Mouse (Mus musculus) heart, embryonic 10.5 days (tissue): ENCODE data around the gene Dohh. TPM values are rescaled to one million over a fixed set of nuclear protein-coding genes. Genes with fewer than 3 reads are reported as not detected.
A peak's percentile ranks its signal among the peaks of the same experiment; 100 is the strongest.

Source experiments
- DNase-seq: peaks from one replicate; pipeline ENCODE4 v3.0.0-alpha.2; 2017; ENCODE audit warnings: low spot score
- H3K27ac ChIP-seq: fragments of 300-500 bp; sonication (generic); 2 replicates; pipeline ENCODE4 v1.5.1; 2016; ENCODE audit warnings: mild to moderate bottlenecking
- H3K27me3 ChIP-seq: fragments of 300-500 bp; sonication (generic); 2 replicates; pipeline ENCODE4 v1.6.1; 2016; ENCODE audit warnings: mild to moderate bottlenecking; ENCODE audit not compliant: poor library complexity, insufficient read depth, severe bottlenecking
- H3K36me3 ChIP-seq: fragments of 300-500 bp; sonication (generic); 2 replicates; pipeline ENCODE4 v1.6.1; 2016; ENCODE audit warnings: mild to moderate bottlenecking, moderate library complexity
- H3K4me1 ChIP-seq: fragments of 300-500 bp; sonication (generic); 2 replicates; pipeline ENCODE4 v1.6.1; 2016; ENCODE audit warnings: mild to moderate bottlenecking
- H3K4me3 ChIP-seq: fragments of 300-500 bp; sonication (generic); 2 replicates; pipeline ENCODE4 v1.5.1; 2016; ENCODE audit warnings: mild to moderate bottlenecking, moderate library complexity
- H3K9me3 ChIP-seq: fragments of 300-500 bp; sonication (generic); 2 replicates; pipeline ENCODE4 v1.6.1; 2016; ENCODE audit warnings: mild to moderate bottlenecking, moderate library complexity
- WGBS: fragments of 180-500 bp; shearing (Covaris S2); methylation state at CpG from one replicate; pipeline ENCODE4 v1.1.7; 2016; 5-methylcytosine and 5-hydroxymethylcytosine counted together
- polyA plus RNA-seq: library from polyadenylated mRNA; unstranded; fragments of >200 nt; fragmentation: Nextera tagmentation; extraction: Ambion mirVana; gene quantifications from 2 replicates; pipeline ENCODE4 v1.2.1, GENCODE M21; 2016

Dohh gene
- polyA plus RNA-seq, 1 experiment from 2014 or later, result 105 TPM

- peak overlapping the region; percentile 96 for H3K27ac ChIP-seq
- H3K36me3 ChIP-seq, result no peaks in the 10 kb centered on the region
- peak; percentile 92 for DNase-seq
- no peaks in the 10 kb centered on the region for H3K9me3 ChIP-seq
- peaks cover 73% of the 10 kb centered on the region for H3K27me3 ChIP-seq
- peak overlapping the region; percentile 86 for H3K4me3 ChIP-seq
- peaks cover 67% of the 10 kb centered on the region for H3K4me1 ChIP-seq
- 1% methylated on average over 20 of the region's 20 CpGs for WGBS
Observed at GRCm38 (mm10) chr10:81429605-81430061, 45.4 kb downstream of the Dohh start.

GRCm38 (mm10) chr10:81430141-81430830 lies 46.1 kb downstream of the Dohh start:
- under 1% methylated on average over 61 of the region's 89 CpGs for WGBS
- Histone ChIP-seq H3K9me3 (no peaks in the 10 kb centered on the region), H3K36me3 (no peaks in the 10 kb centered on the region), H3K4me1 (peaks cover 62% of the 10 kb centered on the region), H3K27me3 (peaks cover 70% of the 10 kb centered on the region), H3K4me3 (peak overlapping the region; percentile 86), H3K27ac (peak overlapping the region; percentile 96)
- DNase-seq, result peak; percentile 87

- DNase-seq, result peak; percentile 78
- Histone ChIP-seq H3K4me1 (peaks cover 58% of the 10 kb centered on the region), H3K27me3 (peaks cover 66% of the 10 kb centered on the region), H3K9me3 (no peaks in the 10 kb centered on the region), H3K27ac (peak overlapping the region; percentile 96), H3K36me3 (no peaks in the 10 kb centered on the region), H3K4me3 (peak overlapping the region; percentile 86)
- WGBS, result 1% methylated on average over 64 of the region's 70 CpGs
Observed at GRCm38 (mm10) chr10:81430831-81431525, 46.8 kb downstream of the Dohh start.

GRCm38 (mm10) chr10:81431526-81432168 lies 47.4 kb downstream of the Dohh start:
- Histone ChIP-seq H3K4me3 (peak overlapping the region; percentile 86), H3K27me3 (peaks cover 65% of the 10 kb centered on the region), H3K9me3 (no peaks in the 10 kb centered on the region), H3K36me3 (no peaks in the 10 kb centered on the region), H3K27ac (peak overlapping the region; percentile 96), H3K4me1 (peaks cover 51% of the 10 kb centered on the region)
- 16% methylated on average over 15 of the region's 15 CpGs for WGBS
- DNase-seq, result peak; percentile 76

GRCm38 (mm10) chr10:81432169-81432867 lies 48.1 kb downstream of the Dohh start:
- Histone ChIP-seq H3K9me3 (no peaks in the 10 kb centered on the region), H3K27me3 (peaks cover 63% of the 10 kb centered on the region), H3K27ac (peak overlapping the region; percentile 64; the same call in 1 of the 2 replicates), H3K36me3 (no peaks in the 10 kb centered on the region), H3K4me1 (peaks cover 44% of the 10 kb centered on the region), H3K4me3 (peak overlapping the region; percentile 48)
- WGBS, result 61% methylated on average over 21 of the region's 21 CpGs
- peak; percentile 71 for DNase-seq

- Histone ChIP-seq H3K9me3 (no peaks in the 10 kb centered on the region), H3K4me3 (peak overlapping the region; percentile 48), H3K27me3 (peaks cover 57% of the 10 kb centered on the region), H3K36me3 (no peaks in the 10 kb centered on the region), H3K27ac (peak overlapping the region; percentile 64), H3K4me1 (peaks cover 42% of the 10 kb centered on the region)
- 5% methylated on average over 17 of the region's 17 CpGs for WGBS
- DNase-seq, result peak; percentile 95
Observed at GRCm38 (mm10) chr10:81432868-81433262, 48.6 kb downstream of the Dohh start.

GRCm38 (mm10) chr10:81433541-81434289 lies 49.5 kb downstream of the Dohh start:
- Histone ChIP-seq H3K27me3 (peaks cover 49% of the 10 kb centered on the region), H3K27ac (peak overlapping the region; percentile 64), H3K9me3 (no peaks in the 10 kb centered on the region), H3K4me1 (peaks cover 42% of the 10 kb centered on the region), H3K4me3 (no peak overlapping the region; the same call in 1 of the 2 replicates), H3K36me3 (no peaks in the 10 kb centered on the region)
- DNase-seq, result peak; percentile 72
- 74% methylated on average over 26 of the region's 26 CpGs for WGBS

GRCm38 (mm10) chr10:81434361-81435263 lies 50.4 kb downstream of the Dohh start:
- 53% methylated on average over 15 of the region's 15 CpGs for WGBS
- peaks cover 43% of the 10 kb centered on the region for H3K27me3 ChIP-seq
- H3K4me1 ChIP-seq, result peaks cover 37% of the 10 kb centered on the region
- no peak overlapping the region for H3K27ac ChIP-seq
- H3K4me3 ChIP-seq, result no peak overlapping the region
- no peaks in the 10 kb centered on the region for H3K36me3 ChIP-seq
- H3K9me3 ChIP-seq, result no peaks in the 10 kb centered on the region
- peak; percentile 73 for DNase-seq

GRCm38 (mm10) chr10:81435436-81435835 lies 51.2 kb downstream of the Dohh start:
- H3K9me3 ChIP-seq, result no peaks in the 10 kb centered on the region
- no peak for DNase-seq
- peaks cover 43% of the 10 kb centered on the region for H3K27me3 ChIP-seq
- peaks cover 34% of the 10 kb centered on the region for H3K4me1 ChIP-seq
- H3K4me3 ChIP-seq, result no peak overlapping the region
- H3K36me3 ChIP-seq, result no peaks in the 10 kb centered on the region
- H3K27ac ChIP-seq, result no peak overlapping the region
- WGBS, result 69% methylated on average over 3 of the region's 3 CpGs
